Mouse (Mus musculus) testis, adult 2 months (tissue): ENCODE data around the gene Trappc4.

Experiments
- CTCF ChIP-seq: fragments of 200-500 bp; IDR thresholded peaks from 2 replicates; pipeline ENCODE4 v1.5.1; 2012; ENCODE audit warnings: low read depth, mild to moderate bottlenecking, inconsistent platforms, low read length, moderate library complexity; ENCODE audit not compliant: control insufficient read depth, insufficient read depth, insufficient replicate concordance
- POLR2A ChIP-seq: fragments of 200-500 bp; IDR thresholded peaks from 2 replicates; pipeline ENCODE4 v1.6.1; 2012; ENCODE audit warnings: low read depth, mild to moderate bottlenecking, inconsistent platforms, low read length, moderate library complexity; ENCODE audit not compliant: control insufficient read depth

DNA sequence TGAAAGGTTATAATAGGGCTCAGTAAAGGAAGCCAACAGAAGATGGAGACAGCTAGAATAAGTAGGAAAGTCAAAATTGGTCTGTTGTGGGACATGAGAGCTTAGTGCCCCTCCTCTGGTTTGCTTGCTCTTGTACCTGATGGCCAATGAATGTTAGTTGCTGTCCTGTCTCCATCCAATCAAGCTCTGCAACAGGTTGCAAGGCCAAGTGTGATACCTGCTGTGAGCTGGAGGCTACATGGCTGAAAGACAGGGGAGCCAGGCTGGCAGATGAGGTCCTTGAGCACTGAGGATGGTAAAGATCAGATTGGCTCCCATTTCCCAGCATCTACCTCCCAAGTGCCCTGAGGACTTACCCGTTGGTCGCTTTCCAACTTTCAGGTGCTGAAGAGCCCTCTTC, 5.4 kb upstream of the Trappc4 start:
- TF ChIP-seq POLR2A, result no peak
- TF ChIP-seq CTCF, result no peak
